Mouse (Mus musculus) layer of hippocampus, adult 9-10 months (tissue): ENCODE measurements around the gene Abcg1.

Experiments
- DNase-seq: peaks from one replicate; pipeline ENCODE4 v3.0.0; 2022; ENCODE audit warnings: low spot score

Gene Abcg1

DNA sequence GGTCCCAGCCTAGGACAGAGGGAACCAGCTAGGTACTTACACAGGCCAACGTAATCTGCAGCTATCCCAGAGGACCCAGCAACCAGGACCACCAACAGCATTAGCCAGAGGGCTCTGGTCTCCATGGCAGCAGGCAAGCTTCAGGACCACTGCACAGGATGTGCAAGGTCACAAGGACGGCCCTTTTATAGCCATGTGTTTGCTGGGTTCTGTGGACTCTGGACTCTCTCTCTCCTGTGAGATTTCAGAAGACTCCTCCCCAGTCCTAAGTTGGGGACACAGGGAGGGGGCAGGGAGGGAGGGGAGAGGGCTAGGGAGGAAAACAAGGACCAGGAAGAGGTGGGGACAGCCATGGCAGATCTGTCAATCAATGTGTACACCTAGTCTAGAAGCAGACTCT lies 72.0 kb downstream of the Abcg1 start, which contains the start of gene Tff3:
Gene Tff3, minus strand, starts transcription at position 195 of the 400 bp plus-strand sequence.
- DNase-seq, result no peak

DNA sequence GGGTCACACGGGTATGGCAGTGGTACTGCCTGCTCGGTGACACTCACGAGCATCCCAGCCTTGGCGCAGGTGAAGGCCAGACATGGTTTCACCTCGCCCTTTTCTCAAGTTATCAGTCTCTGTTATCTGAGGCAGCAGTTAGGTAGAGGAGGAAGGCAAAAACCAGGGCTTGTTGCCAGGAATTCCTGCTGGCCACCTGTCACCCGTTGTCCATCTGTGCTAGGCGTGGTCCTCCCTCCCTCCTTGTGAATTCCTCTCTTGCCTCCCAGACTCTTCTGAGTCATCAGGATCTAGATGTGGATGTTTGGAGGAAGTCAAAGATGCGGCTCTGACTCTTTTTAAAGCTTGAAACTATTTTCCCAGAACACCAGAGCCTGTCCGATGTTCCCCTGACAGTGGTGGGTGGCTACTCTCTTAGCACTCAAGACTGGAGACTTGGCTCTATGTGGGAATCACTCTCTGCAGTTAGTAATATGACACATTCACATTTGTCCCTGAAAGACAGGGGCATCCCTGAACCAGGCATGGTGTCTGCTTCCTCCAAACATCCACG lies 73.9 kb downstream of the Abcg1 start:
- no peak for DNase-seq

DNA sequence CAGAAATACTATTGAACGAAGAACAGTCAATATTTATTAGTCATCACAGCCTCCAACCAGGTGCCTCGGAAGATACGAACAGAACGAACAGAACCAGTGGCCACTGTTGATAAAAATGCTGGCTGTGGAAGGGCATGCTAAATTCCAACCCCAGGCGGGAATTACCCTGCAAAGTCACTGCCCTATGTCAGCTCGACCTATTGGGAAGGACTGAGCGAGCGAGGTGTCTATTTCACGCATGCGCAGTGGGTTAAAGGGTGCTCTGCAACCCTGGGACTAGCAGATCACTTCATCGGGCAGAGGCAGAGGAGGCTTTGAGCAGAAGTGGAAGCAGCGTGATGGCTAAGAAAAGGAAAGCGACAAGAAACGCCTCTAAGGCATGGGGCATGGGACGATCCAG lies 76.3 kb downstream of the Abcg1 start:
- DNase-seq, result no peak

DNA sequence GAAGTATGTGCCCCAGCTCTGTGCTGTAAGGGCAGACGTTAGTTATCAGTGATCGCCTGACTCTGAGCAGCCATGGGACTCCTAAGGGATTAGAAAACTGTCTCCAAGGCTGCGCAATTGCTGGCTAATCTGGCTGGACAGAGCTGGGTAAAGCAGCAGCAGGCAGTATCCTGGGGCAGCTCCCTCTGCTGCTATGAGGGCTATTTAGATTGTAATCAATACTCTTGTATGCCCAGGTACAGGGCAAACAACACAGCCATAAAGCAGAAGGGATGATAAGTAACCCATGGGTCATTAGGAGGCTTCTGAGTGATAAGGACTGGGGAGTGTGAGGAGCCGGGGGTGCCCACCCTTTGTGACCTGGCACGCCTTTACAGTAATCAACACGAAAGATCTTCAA lies 77.4 kb downstream of the Abcg1 start:
- DNase-seq, result no peak

DNA sequence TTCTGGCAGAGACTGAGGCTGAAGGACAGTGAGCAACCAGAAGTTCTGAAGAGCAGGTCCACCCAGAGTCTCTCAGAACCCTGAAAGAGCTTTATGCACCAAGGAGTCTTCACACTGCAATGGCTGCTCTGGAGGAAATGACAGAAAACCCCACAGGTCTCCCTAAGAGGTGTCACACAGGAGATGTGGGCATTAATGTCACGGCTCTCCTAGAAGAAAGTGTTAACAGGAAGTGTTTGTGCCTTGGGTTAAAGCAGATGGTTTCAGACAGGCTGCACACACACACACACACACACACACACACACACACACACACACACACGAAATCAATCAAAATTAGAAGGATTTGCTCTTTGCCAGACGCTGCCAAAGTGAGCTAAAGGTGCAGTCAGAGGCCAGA lies 78.8 kb downstream of the Abcg1 start:
- DNase-seq, result no peak

DNA sequence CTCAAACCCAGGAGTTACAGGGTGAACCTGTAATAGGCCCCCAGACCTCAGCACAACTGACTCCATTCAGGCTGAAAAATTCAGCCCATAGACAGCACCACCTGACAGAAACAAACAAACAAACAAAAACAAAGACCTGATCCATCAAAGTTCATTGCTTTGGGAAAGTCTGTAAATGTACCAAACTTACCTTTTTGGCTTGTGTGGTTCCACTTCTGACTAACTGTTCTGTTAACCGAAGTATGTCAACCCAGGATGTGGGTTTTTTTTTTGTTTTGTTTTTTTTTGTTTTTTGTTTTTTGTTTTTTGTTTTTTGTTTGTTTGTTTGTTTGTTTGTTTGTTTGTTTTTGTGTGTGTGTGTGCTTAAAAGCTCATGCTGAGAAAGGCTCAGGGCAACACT lies 79.3 kb downstream of the Abcg1 start:
- no peak for DNase-seq

DNA sequence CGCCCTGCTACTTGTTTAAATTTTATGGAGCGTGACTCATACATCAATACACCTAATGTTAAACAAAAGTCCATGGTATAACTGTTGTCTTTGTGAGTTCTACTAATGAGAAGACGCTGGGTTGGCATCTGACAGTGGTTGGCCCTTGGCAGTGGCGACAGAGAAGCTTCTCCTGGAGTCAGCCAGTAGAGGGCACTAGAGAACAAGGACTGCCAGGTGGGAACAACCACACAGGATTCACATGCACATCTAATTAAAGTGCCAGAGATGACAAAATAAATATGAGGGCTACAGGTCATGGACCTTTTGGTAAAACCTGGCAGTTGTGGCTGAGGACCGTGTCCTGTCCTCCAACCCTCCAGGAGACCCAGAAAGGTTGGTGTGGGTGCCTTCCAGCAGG lies 80.9 kb downstream of the Abcg1 start:
- DNase-seq, result no peak

DNA sequence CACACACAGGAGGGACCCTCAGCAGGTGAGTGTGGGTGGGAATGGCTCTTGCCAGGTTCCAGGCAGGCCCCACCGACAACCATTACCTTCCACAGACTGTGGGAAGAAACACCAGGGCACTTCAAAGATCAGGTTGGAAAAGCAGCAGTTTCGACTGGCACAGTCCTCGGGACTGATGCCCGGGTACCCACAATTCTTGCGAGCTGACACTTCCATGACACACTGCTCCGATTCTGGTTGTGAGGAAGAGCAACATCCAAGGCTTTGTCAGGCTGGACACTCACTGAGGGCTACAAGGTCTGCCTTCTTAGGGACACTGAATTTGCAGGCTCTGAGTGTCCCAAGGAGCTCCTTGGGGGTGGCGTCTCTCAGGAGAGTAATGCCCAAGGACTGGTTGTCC lies 84.6 kb downstream of the Abcg1 start:
- no peak for DNase-seq

DNA sequence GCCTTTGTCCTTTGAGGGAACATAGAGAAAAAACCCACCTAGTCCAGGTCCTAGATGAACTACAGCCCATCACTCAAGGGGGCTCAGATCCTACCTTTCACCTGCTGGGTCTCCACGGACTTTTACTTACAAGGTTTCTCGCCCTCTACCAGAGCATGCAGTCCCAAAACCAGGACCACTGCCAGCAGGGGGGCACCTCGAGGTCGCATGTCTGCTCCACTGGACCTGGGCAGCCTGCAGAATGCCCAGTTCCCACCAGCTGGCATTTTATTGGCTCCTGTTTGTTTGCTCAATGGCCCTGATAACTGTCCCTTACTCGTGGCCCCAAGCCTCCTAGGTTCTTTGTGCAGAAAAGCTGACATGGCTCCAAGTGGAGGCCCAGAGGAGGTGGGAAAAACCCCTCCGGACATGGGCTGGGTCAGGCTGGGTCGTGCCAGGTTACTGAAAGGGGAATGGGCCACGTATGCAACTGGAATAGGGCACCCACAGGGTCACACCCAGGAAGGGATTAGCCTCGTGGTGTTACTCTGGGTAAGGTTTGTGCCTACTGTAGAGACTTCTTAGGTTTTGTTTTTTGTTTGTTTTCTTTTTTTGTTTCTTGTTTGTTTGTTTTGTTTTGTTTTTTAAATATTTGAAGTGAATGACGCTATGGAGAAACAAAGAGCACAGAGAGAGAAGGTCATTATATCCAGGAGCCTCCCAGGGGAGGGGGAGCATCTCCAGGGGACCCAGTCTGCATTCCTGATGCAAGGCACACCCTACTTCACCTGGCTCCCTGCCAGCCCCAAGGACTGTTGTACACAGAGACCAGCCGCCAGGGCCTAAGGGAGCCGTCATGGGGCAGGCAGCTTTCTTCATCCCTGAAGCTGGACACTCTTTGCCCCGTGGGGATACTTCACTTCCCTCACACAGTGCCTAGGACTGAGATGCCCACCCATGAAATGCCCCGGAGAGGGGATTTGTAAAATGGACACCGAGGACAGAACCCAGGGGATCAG lies 86.9 kb downstream of the Abcg1 start, which contains the start of gene Tff2:
Gene Tff2, minus strand, starts transcription at position 243 of the 998 bp plus-strand sequence.
- no peak for DNase-seq

DNA sequence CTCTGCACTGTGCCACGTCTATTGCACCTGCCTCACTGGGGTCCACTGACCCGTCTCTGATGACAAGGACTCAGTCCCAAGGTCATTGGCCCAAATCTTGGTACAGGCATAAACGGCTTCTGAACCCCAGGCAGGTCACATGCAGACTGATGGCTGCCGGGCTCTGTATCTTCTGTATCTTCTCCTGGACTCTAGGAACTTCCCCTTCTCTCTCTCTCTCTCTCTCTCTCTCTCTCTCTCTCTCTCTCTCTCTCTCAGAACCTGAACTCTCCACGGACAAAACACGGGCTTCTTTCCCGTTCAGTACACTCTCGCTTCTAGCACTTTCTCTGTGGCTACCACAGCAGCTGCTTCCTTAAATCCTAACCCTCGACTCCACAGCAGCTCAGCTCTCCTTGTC lies 88.5 kb downstream of the Abcg1 start:
- DNase-seq, result no peak

DNA sequence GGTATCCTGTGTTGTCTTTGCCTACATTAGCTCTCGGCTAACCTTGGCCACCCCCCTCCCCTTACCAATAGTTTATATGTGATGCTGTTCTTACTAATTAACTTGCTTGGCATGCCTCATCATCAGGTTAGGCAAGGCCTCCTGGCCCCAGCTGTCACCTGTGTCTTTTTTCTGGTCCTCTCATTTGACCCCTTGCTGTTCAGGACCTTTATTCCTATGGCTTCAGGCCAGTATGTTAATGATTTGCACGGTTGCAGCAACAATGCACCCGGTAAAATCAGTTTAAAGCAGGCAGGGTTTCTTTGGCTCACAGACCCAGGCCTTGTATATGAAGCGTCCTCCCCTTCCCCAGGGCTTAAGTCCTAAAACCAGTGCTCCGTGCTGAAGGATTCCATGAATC lies 95.0 kb downstream of the Abcg1 start:
- DNase-seq, result no peak

DNA sequence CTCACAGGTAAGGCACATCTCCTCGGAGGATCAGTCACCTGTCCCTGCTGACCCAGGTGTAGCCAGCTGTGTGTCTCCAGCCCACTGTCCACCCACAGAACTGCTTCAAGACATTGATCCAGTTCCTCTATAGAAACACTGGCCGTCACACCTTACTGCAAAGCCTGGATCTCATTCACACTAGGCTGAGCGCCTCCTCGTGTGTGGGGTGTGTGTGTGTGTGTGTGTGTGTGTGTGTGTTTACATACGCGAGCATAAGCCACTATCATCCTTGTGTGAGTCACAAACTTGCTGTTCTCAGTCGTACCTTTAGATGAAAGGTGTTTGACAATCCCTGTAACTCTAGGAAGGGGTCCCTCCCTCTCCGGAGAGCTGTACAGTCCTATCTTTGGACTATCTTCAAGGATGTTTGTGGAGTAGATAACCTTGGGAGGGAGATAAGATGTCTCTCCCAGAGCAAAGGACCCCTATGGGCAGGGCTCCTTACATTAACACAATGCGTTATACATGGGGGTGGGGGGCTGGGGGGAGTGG lies 95.6 kb downstream of the Abcg1 start:
- no peak for DNase-seq

DNA sequence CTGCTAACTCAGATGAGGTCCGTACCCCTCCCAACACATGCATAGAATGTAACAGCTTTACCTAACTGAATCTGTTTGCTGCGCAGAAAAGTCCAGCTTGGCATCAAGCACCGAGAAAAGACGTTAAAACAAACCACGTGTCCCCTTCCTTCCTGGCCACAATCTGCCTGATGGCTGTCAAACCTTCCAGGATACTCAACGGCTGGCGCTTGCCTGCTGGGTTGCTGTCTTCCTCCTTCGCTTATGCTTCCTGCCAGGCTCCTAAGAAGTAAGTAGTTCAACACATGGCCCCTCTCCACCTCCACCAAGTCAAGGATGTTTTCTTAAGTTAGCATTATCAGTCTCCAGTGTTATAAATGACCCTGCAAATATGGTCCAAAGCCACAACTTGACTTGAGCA lies 96.3 kb downstream of the Abcg1 start:
- no peak for DNase-seq

DNA sequence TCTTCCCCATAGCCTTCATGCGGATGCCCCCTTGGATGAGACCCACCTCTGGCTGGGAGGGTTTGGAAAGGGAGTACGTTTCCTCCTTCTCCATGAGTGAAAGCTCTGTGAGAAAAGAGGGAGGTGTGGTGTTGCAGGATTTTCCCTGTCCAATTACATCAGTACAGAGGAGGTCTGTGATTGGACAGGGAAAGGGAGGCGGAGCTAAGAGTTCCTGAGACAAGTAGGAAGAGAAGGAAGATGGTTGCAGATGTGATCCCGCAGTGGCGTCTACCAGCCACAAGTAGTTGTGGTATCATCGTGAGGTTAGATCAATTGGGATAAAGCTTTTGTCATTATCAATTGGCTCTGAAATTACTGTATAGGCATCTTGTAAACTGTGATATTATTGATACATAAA lies 100.4 kb downstream of the Abcg1 start:
- no peak for DNase-seq

DNA sequence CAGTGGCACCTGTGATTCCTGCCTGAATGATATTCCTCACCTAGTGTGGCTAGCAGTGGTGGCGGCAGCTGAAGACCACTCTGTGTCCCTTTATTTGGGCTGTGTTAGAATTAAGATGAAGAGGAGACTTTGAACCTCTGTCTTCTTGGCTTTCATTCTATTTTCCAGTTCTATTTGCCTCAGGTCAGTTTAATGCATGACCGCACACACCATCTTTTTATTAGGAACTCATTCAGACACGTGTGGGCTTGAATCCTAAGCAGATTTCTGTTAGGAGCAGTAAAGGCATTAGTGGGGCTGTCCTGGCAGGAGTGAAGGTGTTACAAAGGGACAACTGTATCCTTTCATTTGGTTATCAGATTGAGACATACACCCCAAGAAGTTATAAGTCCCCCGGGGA lies 102.8 kb downstream of the Abcg1 start:
- no peak for DNase-seq

DNA sequence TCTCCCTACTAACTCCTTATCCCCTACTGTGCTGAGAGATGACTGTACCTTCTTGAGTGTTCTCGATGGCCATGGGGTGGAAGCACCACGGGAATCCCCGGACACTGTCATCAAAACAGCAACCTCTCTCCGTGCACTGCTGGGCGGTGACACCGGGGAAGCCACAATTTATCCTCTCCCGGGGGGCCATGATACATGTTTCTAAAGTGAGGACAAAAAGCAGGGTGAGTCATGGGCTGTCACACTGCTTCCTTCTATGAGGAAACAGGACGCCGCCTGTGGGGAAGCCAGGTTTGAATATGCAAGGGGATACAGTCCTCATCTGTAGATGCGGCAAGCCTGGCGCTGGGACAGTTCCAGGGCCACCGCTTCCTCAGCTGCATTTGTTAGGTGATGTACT lies 105.1 kb downstream of the Abcg1 start:
- DNase-seq, result no peak

DNA sequence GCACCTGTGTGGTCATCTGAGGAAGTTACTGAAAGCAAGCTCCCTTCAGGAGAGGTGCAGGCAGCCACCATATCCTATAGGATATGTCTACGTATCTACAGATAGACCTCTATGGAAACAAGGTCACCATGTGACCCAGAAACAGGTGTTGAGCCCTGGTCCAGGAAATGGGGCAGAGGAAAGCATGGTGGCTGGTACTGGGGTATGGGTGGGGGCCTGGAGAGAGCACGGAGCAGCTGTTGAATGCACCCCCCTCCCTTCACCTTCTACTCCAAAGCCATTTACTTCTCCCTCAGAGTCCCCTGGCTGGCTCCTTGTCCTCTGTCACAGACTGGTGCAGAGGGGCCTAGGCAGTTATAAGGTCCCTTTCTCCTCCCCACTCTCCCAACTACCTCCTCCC lies 106.3 kb downstream of the Abcg1 start:
- no peak for DNase-seq

DNA sequence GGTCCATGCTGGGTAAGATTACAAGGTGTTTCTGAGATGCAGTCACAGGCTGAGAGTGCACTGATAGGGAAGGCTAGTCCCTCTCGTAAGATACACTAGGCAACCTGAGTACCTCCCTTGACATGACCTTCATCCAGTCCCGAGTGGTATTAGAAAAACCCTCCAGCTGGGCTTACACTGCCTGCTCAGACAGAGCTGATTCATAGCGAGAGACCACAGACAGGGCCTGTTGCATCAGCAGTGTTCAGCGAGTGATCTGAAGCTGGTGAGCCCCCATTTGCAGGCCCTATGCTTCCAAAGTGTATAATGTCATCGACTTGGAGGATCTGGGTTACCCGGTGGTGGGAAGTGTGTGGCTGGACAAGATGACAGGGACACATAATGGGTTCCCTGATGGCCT lies 107.7 kb downstream of the Abcg1 start, which contains the start of gene Tff1:
Gene Tff1, minus strand, starts transcription at position 151 of the 400 bp plus-strand sequence.
- no peak for DNase-seq
